Mouse (Mus musculus) stomach, embryonic 16.5 days (tissue): ENCODE measurements around the gene Phldb3. TPM values are rescaled to one million over a fixed set of nuclear protein-coding genes. Genes with fewer than 3 reads are reported as not detected.

Experiments used
- ATAC-seq: fragments of 200-750 bp; cut with Nextera tagmentation; 2 replicates; pipeline ENCODE4 v1.8.0; 2017; ENCODE audit warnings: moderate number of reproducible peaks, moderate TSS enrichment; ENCODE audit not compliant: insufficient read depth, low FRiP score
- H3K27ac ChIP-seq: fragments of 300-500 bp; sonication (generic); 2 replicates; pipeline ENCODE4 v1.5.1; 2014; ENCODE audit warnings: low read length
- H3K27me3 ChIP-seq: fragments of 300-500 bp; sonication (generic); 2 replicates; pipeline ENCODE4 v1.6.1; 2014; ENCODE audit warnings: low read length, control low read depth, mixed read lengths; ENCODE audit not compliant: control insufficient read depth, insufficient read depth
- H3K36me3 ChIP-seq: fragments of 300-500 bp; sonication (generic); 2 replicates; pipeline ENCODE4 v1.6.1; 2014; ENCODE audit warnings: low read length; ENCODE audit not compliant: control insufficient read depth, insufficient read depth
- H3K4me1 ChIP-seq: fragments of 300-500 bp; sonication (generic); 2 replicates; pipeline ENCODE4 v1.6.1; 2014; ENCODE audit warnings: low read length, control low read depth, mixed read lengths; ENCODE audit not compliant: control insufficient read depth, insufficient read depth
- H3K4me2 ChIP-seq: fragments of 300-500 bp; sonication (generic); 2 replicates; pipeline ENCODE4 v1.6.1; 2014; ENCODE audit warnings: low read depth, low read length, mixed read lengths
- H3K4me3 ChIP-seq: fragments of 300-500 bp; sonication (generic); replicated peaks from 2 replicates; pipeline ENCODE4 v1.5.1; 2014; ENCODE audit warnings: mild to moderate bottlenecking, low read length
- H3K9ac ChIP-seq: fragments of 300-500 bp; sonication (generic); 2 replicates; pipeline ENCODE4 v1.6.1; 2014; ENCODE audit warnings: low read length
- H3K9me3 ChIP-seq: fragments of 300-500 bp; sonication (generic); replicated peaks from 2 replicates; pipeline ENCODE4 v1.6.1; 2016; ENCODE audit warnings: low read length, control low read depth; ENCODE audit not compliant: control insufficient read depth
- WGBS: fragments of 180-500 bp; shearing (Covaris S2); extraction: QIAGEN DNeasy Blood & Tissue Kit; methylation state at CpG from one replicate; pipeline ENCODE4 v1.1.7; 2014; 5-methylcytosine and 5-hydroxymethylcytosine counted together
- polyA plus RNA-seq: library from polyadenylated mRNA; unstranded; fragments of >200 nt; fragmentation: Nextera tagmentation; extraction: Ambion mirVana; gene quantifications from 2 replicates; pipeline ENCODE4 v1.2.1, GENCODE M21; 2015

Gene Phldb3
- polyA plus RNA-seq, 1 experiment from 2014 or later = 0.72 TPM

DNA sequence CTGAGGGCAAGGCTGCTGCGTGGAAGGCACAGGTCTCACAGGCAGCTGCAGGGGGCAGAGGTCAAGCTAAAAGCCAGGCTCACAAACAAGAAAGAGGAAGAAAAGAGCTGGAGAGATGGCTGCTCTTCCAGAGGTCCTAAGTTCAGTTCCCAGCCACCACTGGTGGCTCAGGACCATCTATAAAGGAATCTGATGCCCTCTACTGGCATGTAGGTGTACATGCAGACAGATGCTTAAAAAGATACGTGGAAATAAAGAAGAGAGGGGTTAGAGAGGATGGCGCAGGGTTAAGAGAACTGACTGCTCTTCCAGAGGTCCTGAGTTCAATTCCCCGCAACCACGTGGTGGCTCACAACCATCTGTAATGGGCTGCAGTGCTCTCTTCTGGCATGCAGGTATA lies 38.1 kb upstream of the Phldb3 start:
- WGBS = 57% methylated on average over 5 of the region's 5 CpGs
- H3K36me3 ChIP-seq = peaks cover 20% of the 10 kb centered on the region

GRCm38 (mm10) chr7:24574224-24574796 lies 36.3 kb upstream of the Phldb3 start:
- no peak overlapping the region for H3K27ac ChIP-seq
- ATAC-seq = no peak
- no peak overlapping the region for H3K4me3 ChIP-seq
- H3K4me1 ChIP-seq = no peaks in the 10 kb centered on the region
- no peak overlapping the region for H3K4me2 ChIP-seq
- H3K27me3 ChIP-seq = no peaks in the 10 kb centered on the region
- no peaks in the 10 kb centered on the region for H3K9me3 ChIP-seq
- H3K9ac ChIP-seq = no peak overlapping the region
- H3K36me3 ChIP-seq = peaks cover 9% of the 10 kb centered on the region
- WGBS = 54% methylated on average over 12 of the region's 12 CpGs

More for the DNA sequence above, 38.1 kb upstream of the Phldb3 start:
- H3K4me1 ChIP-seq = no peaks in the 10 kb centered on the region
- H3K27me3 ChIP-seq = no peaks in the 10 kb centered on the region
- no peak overlapping the region for H3K9ac ChIP-seq
- no peak overlapping the region for H3K27ac ChIP-seq
- no peak for ATAC-seq
- H3K9me3 ChIP-seq = no peaks in the 10 kb centered on the region
- H3K4me3 ChIP-seq = no peak overlapping the region
- H3K4me2 ChIP-seq = no peak overlapping the region

GRCm38 (mm10) chr7:24577811-24578210 lies 32.8 kb upstream of the Phldb3 start:
- Histone ChIP-seq H3K4me1 (no peaks in the 10 kb centered on the region), H3K4me2 (no peak overlapping the region), H3K9ac (no peak overlapping the region), H3K27me3 (no peaks in the 10 kb centered on the region), H3K4me3 (no peak overlapping the region), H3K36me3 (no peaks in the 10 kb centered on the region), H3K9me3 (no peaks in the 10 kb centered on the region), H3K27ac (no peak overlapping the region)
- no peak for ATAC-seq
- WGBS = 93% methylated on average over 10 of the region's 10 CpGs

GRCm38 (mm10) chr7:24584876-24585275 lies 25.7 kb upstream of the Phldb3 start:
- 88% methylated on average over 6 of the region's 6 CpGs for WGBS

DNA sequence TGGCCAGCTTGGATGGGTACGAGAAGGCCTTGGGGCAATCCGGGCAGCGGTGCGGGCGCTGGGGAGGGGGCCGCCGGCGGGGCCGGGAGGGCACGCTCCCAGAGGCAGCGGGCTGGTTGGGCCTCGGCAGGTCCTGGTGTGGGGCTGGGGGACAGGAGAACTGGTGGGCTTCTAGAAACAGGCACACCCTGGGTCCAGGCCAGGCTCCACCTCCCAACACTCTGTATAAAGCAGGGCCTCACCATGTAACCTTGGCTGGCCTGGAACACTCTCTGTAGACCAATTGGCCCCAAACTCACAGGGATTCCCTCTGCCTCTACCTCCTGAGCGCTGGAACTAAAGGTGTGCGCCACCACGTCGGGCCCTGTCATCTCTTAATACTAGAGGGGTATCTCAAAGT lies 24.6 kb upstream of the Phldb3 start:
- ATAC-seq = no peak
- H3K27ac ChIP-seq = no peak overlapping the region
- H3K4me3 ChIP-seq = no peak overlapping the region
- WGBS = 56% methylated on average over 16 of the region's 16 CpGs
- H3K27me3 ChIP-seq = peaks cover 4% of the 10 kb centered on the region
- H3K4me2 ChIP-seq = no peak overlapping the region
- H3K9ac ChIP-seq = no peak overlapping the region
- no peaks in the 10 kb centered on the region for H3K9me3 ChIP-seq
- H3K36me3 ChIP-seq = no peaks in the 10 kb centered on the region
- peaks cover 2% of the 10 kb centered on the region; the same call in 1 of the 2 replicates for H3K4me1 ChIP-seq

More at GRCm38 (mm10) chr7:24584876-24585275, 25.7 kb upstream of the Phldb3 start:
- Histone ChIP-seq H3K9ac (no peak overlapping the region), H3K9me3 (no peaks in the 10 kb centered on the region), H3K4me3 (no peak overlapping the region), H3K27ac (no peak overlapping the region), H3K27me3 (peaks cover 4% of the 10 kb centered on the region), H3K36me3 (no peaks in the 10 kb centered on the region), H3K4me2 (no peak overlapping the region), H3K4me1 (peaks cover 2% of the 10 kb centered on the region; the same call in 1 of the 2 replicates)
- ATAC-seq = no peak

- Histone ChIP-seq H3K4me2 (peak overlapping the region; percentile 69), H3K9ac (peak overlapping the region; percentile 80), H3K4me1 (peaks cover 2% of the 10 kb centered on the region; the same call in 1 of the 2 replicates), H3K9me3 (no peaks in the 10 kb centered on the region), H3K27me3 (peaks cover 4% of the 10 kb centered on the region), H3K4me3 (peak overlapping the region; percentile 60), H3K27ac (peak overlapping the region; percentile 75; the same call in 1 of the 2 replicates), H3K36me3 (no peaks in the 10 kb centered on the region)
- WGBS = 9% methylated on average over 8 of the region's 8 CpGs
- ATAC-seq = peak; percentile 84
These were observed 23.7 kb upstream of the Phldb3 start for GRCm38 (mm10) chr7:24586828-24587227.

GRCm38 (mm10) chr7:24587330-24588105 lies 23.0 kb upstream of the Phldb3 start, which contains the start of the genes Ethe1 and Zfp575:
Gene Ethe1, plus strand, starts transcription at chr7:24587543.
Gene Zfp575, minus strand, starts transcription at chr7:24587641.
- Histone ChIP-seq H3K4me3 (peak within 1 kb of the TSS; percentile 60), H3K36me3 (no peaks in the 10 kb centered on the region), H3K27ac (peak within 1 kb of the TSS; percentile 75), H3K9me3 (no peaks in the 10 kb centered on the region), H3K4me2 (peak within 1 kb of the TSS; percentile 69), H3K27me3 (peaks cover 4% of the 10 kb centered on the region), H3K9ac (peak within 1 kb of the TSS; percentile 80), H3K4me1 (peaks cover 2% of the 10 kb centered on the region; the same call in 1 of the 2 replicates)
- peak; percentile 61 for ATAC-seq
- WGBS = 7% methylated on average over 30 of the region's 30 CpGs

GRCm38 (mm10) chr7:24588336-24588735 lies 22.2 kb upstream of the Phldb3 start:
- WGBS = 76% methylated on average over 13 of the region's 13 CpGs
- Histone ChIP-seq H3K27me3 (peaks cover 4% of the 10 kb centered on the region), H3K9me3 (no peaks in the 10 kb centered on the region), H3K4me1 (peaks cover 2% of the 10 kb centered on the region; the same call in 1 of the 2 replicates), H3K4me2 (no peak overlapping the region), H3K27ac (no peak overlapping the region), H3K36me3 (no peaks in the 10 kb centered on the region), H3K9ac (no peak overlapping the region), H3K4me3 (no peak overlapping the region)
- ATAC-seq = no peak

- no peak overlapping the region for H3K4me3 ChIP-seq
- H3K36me3 ChIP-seq = no peaks in the 10 kb centered on the region
- no peaks in the 10 kb centered on the region for H3K27me3 ChIP-seq
- peaks cover 7% of the 10 kb centered on the region for H3K4me1 ChIP-seq
- H3K4me2 ChIP-seq = no peak overlapping the region
- no peak overlapping the region for H3K27ac ChIP-seq
- no peaks in the 10 kb centered on the region for H3K9me3 ChIP-seq
- ATAC-seq = no peak
- H3K9ac ChIP-seq = no peak overlapping the region
- WGBS = 55% methylated on average over 5 of the region's 5 CpGs
These were observed 18.8 kb upstream of the Phldb3 start for GRCm38 (mm10) chr7:24591735-24592134.
